Mouse (Mus musculus) macrophage (primary cell): ENCODE results near the gene Prune1. TPM values are rescaled to one million over a fixed set of nuclear protein-coding genes. Genes with fewer than 3 reads are reported as not detected.

ENCODE experiments used
- H3K27ac ChIP-seq: fragments of 350-480 bp; formaldehyde crosslinking; 2 replicates; pipeline ENCODE4 v1.9.0; 2021
- H3K36me3 ChIP-seq: fragments of 350-480 bp; formaldehyde crosslinking; 2 replicates; pipeline ENCODE4 v1.9.0; 2021; ENCODE audit errors: inconsistent target
- H3K4me3 ChIP-seq: fragments of 350-480 bp; formaldehyde crosslinking; 2 replicates; pipeline ENCODE4 v1.9.0; 2021; ENCODE audit errors: inconsistent target
- H3K79me2 ChIP-seq: fragments of 350-480 bp; formaldehyde crosslinking; 2 replicates; pipeline ENCODE4 v1.9.0; 2021; ENCODE audit errors: inconsistent target
- WGBS: methylation state at CpG from one replicate; pipeline ENCODE4 v1.1.7; 2026; ENCODE audit warnings: inconsistent platforms; ENCODE audit not compliant: missing documents; 5-methylcytosine and 5-hydroxymethylcytosine counted together
- polyA plus RNA-seq: library from polyadenylated mRNA; stranded (reverse); fragments of 250-400 nt; gene quantifications from 3 replicates; pipeline ENCODE4 v1.2.4, GENCODE M21; 2018; ENCODE audit warnings: inconsistent platforms

Prune1 gene
- polyA plus RNA-seq, 1 experiment from 2014 or later, result 27.9 TPM

- WGBS, result 6% methylated on average over 7 of the region's 8 CpGs
- Histone ChIP-seq H3K36me3 (peaks cover 41% of the 10 kb centered on the region), H3K27ac (peak overlapping the region; percentile 98), H3K4me3 (peak overlapping the region; percentile 97), H3K79me2 (peaks cover 85% of the 10 kb centered on the region)
These were observed 51.2 kb downstream of the Prune1 start for GRCm38 (mm10) chr3:95230495-95231297.

- peak overlapping the region; percentile 97 for H3K4me3 ChIP-seq
- peaks cover 85% of the 10 kb centered on the region for H3K79me2 ChIP-seq
- H3K27ac ChIP-seq, result peak overlapping the region; percentile 98
- H3K36me3 ChIP-seq, result peaks cover 33% of the 10 kb centered on the region
- 3% methylated on average over 8 of the region's 13 CpGs for WGBS
These were observed 51.9 kb downstream of the Prune1 start for GRCm38 (mm10) chr3:95229781-95230494.

GRCm38 (mm10) chr3:95228894-95229780, 52.7 kb downstream of the Prune1 start:
- Histone ChIP-seq H3K36me3 (peaks cover 25% of the 10 kb centered on the region), H3K4me3 (peak overlapping the region; percentile 97)
- WGBS, result under 1% methylated on average over 37 of the region's 43 CpGs

DNA sequence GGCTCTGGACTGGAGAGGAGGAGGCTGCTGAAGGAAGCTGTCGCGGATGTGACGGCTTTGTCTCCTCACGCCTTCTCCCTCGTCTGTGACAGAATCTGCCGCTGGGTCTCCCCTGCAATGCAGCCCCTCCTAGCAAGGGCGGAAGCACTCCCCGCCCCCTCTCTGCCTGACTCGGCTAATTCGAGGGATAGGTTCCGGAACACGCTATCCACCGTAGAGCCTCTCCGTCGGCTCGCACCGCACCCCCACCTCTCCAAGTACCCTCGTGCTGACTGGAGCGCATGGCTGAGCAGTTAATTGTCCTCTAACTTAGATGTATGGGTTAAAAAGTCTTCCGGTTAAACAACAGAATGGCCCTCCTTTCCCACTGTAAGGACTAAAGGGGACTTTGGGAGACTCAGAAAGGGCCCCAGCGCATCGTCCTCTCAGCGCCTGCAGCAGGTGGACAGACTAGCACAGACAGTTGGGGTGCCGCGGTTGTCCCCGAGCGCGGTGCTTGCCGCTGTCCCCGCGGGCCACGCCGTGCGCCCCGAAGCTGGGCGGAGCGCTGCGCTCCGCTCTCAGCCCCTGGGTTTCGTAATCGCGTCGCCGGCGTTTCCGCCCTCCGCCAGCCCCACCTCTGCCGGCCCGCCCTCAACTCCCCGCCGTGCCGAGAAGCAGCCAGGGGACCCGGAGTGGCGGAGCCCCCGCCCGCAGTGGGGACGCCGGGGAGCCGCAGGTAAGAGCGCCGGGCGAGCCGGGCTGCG, 53.6 kb downstream of the Prune1 start, which contains the start of gene Cdc42se1:
TSS of gene Cdc42se1 (plus strand) at position 585 of the 746 bp plus-strand sequence.
- WGBS, result under 1% methylated on average over 48 of the region's 64 CpGs
- Histone ChIP-seq H3K27ac (peak within 1 kb of the TSS; percentile 98), H3K36me3 (peaks cover 17% of the 10 kb centered on the region), H3K4me3 (peak within 1 kb of the TSS; percentile 97), H3K79me2 (peaks cover 76% of the 10 kb centered on the region)

More at GRCm38 (mm10) chr3:95228894-95229780, 52.7 kb downstream of the Prune1 start:
- peaks cover 83% of the 10 kb centered on the region for H3K79me2 ChIP-seq
- peak overlapping the region; percentile 98 for H3K27ac ChIP-seq

GRCm38 (mm10) chr3:95227214-95227613, 54.7 kb downstream of the Prune1 start:
- Histone ChIP-seq H3K4me3 (peak overlapping the region; percentile 81), H3K36me3 (peaks cover 6% of the 10 kb centered on the region), H3K27ac (peak overlapping the region; percentile 94; the same call in 1 of the 2 replicates), H3K79me2 (peaks cover 65% of the 10 kb centered on the region)
- 55% methylated on average over 1 of the region's 1 CpGs for WGBS

- H3K79me2 ChIP-seq, result peaks cover 47% of the 10 kb centered on the region
- H3K4me3 ChIP-seq, result no peak overlapping the region
- peaks cover 4% of the 10 kb centered on the region; the same call in 1 of the 2 replicates for H3K36me3 ChIP-seq
- no peak overlapping the region for H3K27ac ChIP-seq
- WGBS, result 94% methylated on average over 6 of the region's 6 CpGs
These were observed 57.6 kb downstream of the Prune1 start for GRCm38 (mm10) chr3:95224295-95224694.

GRCm38 (mm10) chr3:95223041-95223440, 58.8 kb downstream of the Prune1 start:
- Histone ChIP-seq H3K36me3 (peaks cover 4% of the 10 kb centered on the region; the same call in 1 of the 2 replicates), H3K4me3 (no peak overlapping the region), H3K79me2 (peaks cover 39% of the 10 kb centered on the region), H3K27ac (no peak overlapping the region)
- WGBS, result 100% methylated on average over 2 of the region's 2 CpGs

DNA sequence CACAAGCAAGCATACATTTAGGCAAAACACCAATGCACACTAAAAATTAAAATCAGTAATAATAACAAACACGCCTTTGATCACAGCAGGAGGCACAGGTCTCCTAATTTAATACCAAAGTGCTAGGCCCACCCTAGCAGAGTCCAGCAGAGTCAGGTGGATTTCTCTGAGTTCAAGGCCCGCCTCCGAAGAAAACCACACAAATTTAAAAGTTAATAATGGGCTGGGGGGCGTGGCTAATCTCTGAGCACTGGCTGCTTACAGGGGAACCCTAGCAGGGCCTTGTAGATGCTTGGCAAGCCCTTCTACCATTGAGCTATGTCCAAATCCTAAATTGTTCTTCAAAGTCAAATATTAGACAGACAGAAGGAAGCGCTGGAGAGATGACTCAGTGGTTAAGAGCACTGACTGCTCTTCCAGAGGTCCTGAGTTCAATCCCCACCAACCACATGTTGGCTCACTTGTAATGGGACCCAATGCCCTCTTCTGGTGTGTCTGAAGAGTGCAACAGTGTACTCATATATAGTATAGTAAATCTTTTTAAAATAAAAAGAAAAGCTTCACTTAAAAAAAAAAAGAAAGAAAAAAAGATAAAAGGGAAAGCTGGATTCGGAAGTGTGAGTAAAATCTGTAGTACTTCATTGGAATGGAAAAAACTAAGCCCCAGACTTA, 63.3 kb downstream of the Prune1 start:
- Histone ChIP-seq H3K79me2 (peaks cover 20% of the 10 kb centered on the region), H3K27ac (peak overlapping the region; percentile 93), H3K36me3 (peaks cover 4% of the 10 kb centered on the region; the same call in 1 of the 2 replicates), H3K4me3 (peak overlapping the region; percentile 57)
- 57% methylated on average over 6 of the region's 6 CpGs for WGBS

GRCm38 (mm10) chr3:95217255-95218134, 64.4 kb downstream of the Prune1 start, which contains the start of gene Gabpb2:
Gabpb2 (minus strand) TSS chr3:95217916.
- WGBS, result under 1% methylated on average over 50 of the region's 56 CpGs
- Histone ChIP-seq H3K36me3 (0 out of 2 replicates have a peak, but pooled peaks cover 4% of the 10 kb centered on the region), H3K27ac (peak within 1 kb of the TSS; percentile 93)

DNA sequence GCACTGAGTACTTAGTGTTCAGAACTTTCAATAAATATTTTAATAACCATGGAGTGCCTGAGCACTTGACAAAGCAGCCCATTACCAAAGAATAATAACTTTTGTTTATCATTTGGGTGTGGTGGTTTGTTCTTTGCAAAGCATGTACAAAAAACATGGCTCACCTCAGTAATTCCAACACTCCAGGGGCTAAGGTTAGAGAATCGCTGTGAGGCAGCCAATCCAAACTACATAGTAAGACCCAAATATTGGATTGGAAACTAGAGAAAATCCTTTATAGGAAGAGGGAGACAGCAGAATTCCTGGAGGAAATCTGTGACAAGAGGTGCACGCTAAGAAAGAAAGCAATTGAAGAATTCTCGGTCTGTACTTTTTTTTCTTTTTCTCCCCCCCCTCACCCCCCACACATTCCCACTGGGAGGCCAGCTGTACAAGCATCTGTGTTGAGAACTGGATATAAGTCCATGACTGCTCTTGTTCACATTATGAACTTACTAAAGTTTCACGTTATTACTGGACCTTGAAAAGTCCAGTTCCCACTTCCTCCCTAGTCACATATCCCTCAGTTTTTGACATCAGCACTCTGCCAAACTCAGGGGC, 65.1 kb downstream of the Prune1 start:
- Histone ChIP-seq H3K27ac (peak overlapping the region; percentile 93), H3K79me2 (peaks cover 31% of the 10 kb centered on the region), H3K4me3 (peak overlapping the region; percentile 57), H3K36me3 (0 out of 2 replicates have a peak, but pooled peaks cover 4% of the 10 kb centered on the region)
- 19% methylated on average over 4 of the region's 4 CpGs for WGBS

More at GRCm38 (mm10) chr3:95217255-95218134, 64.4 kb downstream of the Prune1 start, which contains the start of gene Gabpb2:
- Histone ChIP-seq H3K4me3 (peak within 1 kb of the TSS; percentile 57), H3K79me2 (peaks cover 23% of the 10 kb centered on the region)

DNA sequence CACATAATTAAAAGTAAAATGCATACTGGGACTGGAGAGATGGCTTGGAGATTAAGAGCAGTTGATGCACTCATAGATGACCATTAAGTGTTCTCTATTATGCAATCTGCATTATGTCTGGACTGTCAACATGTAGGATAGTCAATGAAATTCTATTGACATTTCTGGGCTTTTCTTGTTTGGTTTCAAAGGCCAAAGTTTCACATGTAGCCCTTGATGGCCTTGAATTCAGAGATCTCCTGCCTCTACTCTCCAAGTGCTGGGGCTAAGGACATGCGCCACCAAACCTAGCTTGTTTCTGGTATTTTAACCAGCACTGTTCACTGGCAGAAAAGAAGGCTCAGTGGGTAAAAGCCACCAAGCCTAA, 68.3 kb downstream of the Prune1 start:
- no peaks in the 10 kb centered on the region; the same call in 1 of the 2 replicates for H3K36me3 ChIP-seq
- no peak overlapping the region for H3K4me3 ChIP-seq
- H3K79me2 ChIP-seq, result peaks cover 46% of the 10 kb centered on the region
- H3K27ac ChIP-seq, result no peak overlapping the region
- WGBS, result 100% methylated on average over 1 of the region's 1 CpGs
